Mouse (Mus musculus): ENCODE measurements at regions not wholly inside any gene's neighbourhood (a gene's known extent, or its start where the extent isn't known, plus 50 kb on each side); places are given as distances from the start of the nearest gene placed in this dataset.
"Not testable (repeated sequence)": the region's sequence is repeated elsewhere in the genome, so short reads cannot be mapped to it uniquely, and the experiment has no call there.

GRCm38 (mm10) chr7:113037825-113038613 is 84.3 kb downstream of the Rassf10 start:
- WGBS, result 83% methylated on average over 12 of the region's 12 CpGs

DNA sequence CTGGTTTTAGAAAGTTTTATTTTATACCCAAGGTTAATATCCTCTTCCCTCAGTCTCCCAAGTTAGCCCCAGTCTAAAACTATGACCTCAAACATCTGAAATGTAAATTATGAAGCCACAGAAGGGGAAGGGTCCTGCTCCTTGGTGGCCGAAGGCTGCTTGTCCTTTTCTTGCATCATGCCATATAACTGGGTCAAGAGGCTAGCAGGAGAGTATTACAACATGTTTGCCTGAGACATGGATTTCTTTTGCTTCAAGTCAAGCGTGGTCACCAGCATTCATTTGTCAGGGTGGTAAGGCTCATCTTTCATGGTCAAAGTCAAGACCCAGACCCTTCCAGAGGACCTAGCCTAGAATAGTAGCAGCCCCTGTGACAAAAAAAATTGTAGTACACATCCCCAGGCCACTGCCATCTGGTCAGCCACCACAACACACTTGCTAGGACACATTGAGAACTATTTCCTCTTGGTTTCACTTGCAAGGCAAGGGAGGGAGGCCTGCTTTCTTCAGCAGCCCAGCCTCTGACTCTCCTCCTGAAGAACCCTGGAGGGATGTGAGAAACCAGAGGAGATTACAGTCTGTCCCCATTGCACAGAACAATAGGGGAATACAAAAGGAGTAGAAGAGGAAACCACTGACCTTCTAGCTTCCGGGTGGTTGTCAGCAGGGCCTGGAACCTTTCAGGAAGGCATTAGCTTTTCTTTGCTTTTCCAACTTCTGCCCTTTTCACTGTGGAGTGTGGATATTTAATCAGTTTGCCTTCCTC is 85.3 kb downstream of the Rassf10 start:
- no peak for DNase-seq (ENCODE audit: low spot score)
- H3K4me1 ChIP-seq (replicated peaks; ENCODE audit: control insufficient read depth, insufficient read depth, low read length), result no peaks in the 10 kb centered on the region
- H3K27ac ChIP-seq, result no peak overlapping the region
- WGBS, result 67% methylated on average over 3 of the region's 3 CpGs
- no peak for ATAC-seq (ENCODE audit: low FRiP score)
- H3K27me3 ChIP-seq (ENCODE audit: control insufficient read depth, insufficient read depth, low read length), result no peaks in the 10 kb centered on the region
- no peak overlapping the region for H3K4me3 ChIP-seq (replicated peaks; ENCODE audit: low read length)
- H3K9me3 ChIP-seq (ENCODE audit: control insufficient read depth, low read length), result no peaks in the 10 kb centered on the region
- no peak overlapping the region for H3K4me2 ChIP-seq (replicated peaks)
- H3K9ac ChIP-seq, result no peak overlapping the region
- H3K36me3 ChIP-seq (replicated peaks; ENCODE audit: control insufficient read depth, insufficient read depth), result no peaks in the 10 kb centered on the region

More at GRCm38 (mm10) chr7:113037825-113038613, 84.3 kb downstream of the Rassf10 start:
- no peaks in the 10 kb centered on the region for H3K9me3 ChIP-seq (ENCODE audit: control insufficient read depth, low read length)
- DNase-seq (ENCODE audit: low spot score) (no peak), ATAC-seq (ENCODE audit: low FRiP score) (no peak)
- H3K27ac ChIP-seq, result no peak overlapping the region
- H3K4me3 ChIP-seq (replicated peaks; ENCODE audit: low read length), result no peak overlapping the region
- no peak overlapping the region for H3K9ac ChIP-seq
- no peak overlapping the region for H3K4me2 ChIP-seq (replicated peaks)
- H3K36me3 ChIP-seq (replicated peaks; ENCODE audit: control insufficient read depth, insufficient read depth), result no peaks in the 10 kb centered on the region
- H3K4me1 ChIP-seq (replicated peaks; ENCODE audit: control insufficient read depth, insufficient read depth, low read length), result no peaks in the 10 kb centered on the region
- no peaks in the 10 kb centered on the region for H3K27me3 ChIP-seq (ENCODE audit: control insufficient read depth, insufficient read depth, low read length)

DNA sequence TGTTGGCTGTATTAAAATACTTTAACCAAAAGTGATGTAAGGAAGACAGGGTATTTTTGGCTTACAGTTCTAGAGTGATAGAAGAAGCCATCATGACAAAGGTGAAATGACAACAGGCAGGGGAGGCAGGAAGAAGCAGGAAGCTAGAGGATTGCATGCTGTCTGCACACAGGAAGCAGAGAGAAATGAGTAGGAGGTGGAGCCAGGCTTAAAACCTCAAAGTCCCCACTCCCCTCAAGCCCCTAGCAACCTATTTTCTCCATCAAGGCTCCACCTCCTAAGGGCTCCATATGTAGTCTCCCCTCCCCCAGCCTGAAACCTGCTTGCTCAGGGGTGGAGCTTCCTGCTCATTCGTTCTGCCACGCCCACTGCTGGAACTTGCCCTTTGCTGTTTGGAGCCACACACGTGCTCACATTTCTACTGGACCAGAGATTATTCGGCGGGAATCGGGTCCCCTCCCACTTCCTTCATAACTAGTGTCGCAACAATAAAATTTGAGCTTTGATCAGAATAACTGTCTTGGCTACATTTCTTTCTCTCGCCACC is 91.9 kb downstream of the Rassf10 start:
- H3K4me3 ChIP-seq (replicated peaks; ENCODE audit: low read length); DNase-seq (ENCODE audit: low spot score); H3K9ac ChIP-seq; ATAC-seq (ENCODE audit: low FRiP score); H3K4me2 ChIP-seq (replicated peaks); H3K9me3 ChIP-seq (ENCODE audit: control insufficient read depth, low read length); H3K27me3 ChIP-seq (ENCODE audit: control insufficient read depth, insufficient read depth, low read length); H3K36me3 ChIP-seq (replicated peaks; ENCODE audit: control insufficient read depth, insufficient read depth); H3K27ac ChIP-seq; H3K4me1 ChIP-seq (replicated peaks; ENCODE audit: control insufficient read depth, insufficient read depth, low read length): not testable (repeated sequence)
- 81% methylated on average over 7 of the region's 8 CpGs for WGBS

DNA sequence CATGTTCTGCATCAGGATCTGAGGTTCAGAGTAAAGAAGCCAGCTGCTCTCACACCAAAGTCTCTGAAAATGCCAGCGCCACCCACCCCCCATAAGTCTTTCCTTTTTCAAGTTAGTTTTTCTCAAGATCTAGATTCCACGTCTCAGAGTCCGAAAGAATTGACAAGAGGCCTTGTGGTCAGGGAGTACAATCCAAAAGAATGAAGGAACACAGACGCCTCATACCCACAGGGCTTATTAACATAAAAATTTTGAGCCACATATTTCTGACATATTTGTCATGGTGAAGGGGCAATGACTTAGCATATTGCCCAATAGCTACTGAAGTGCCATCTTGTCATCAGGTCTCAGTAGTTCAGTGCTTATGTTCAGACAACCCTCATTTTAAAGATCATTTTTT is 92.6 kb downstream of the Rassf10 start:
- H3K4me1 ChIP-seq (replicated peaks; ENCODE audit: control insufficient read depth, insufficient read depth, low read length), result no peaks in the 10 kb centered on the region
- 93% methylated on average over 4 of the region's 4 CpGs for WGBS
- no peak overlapping the region for H3K27ac ChIP-seq
- ATAC-seq (ENCODE audit: low FRiP score) (no peak), DNase-seq (ENCODE audit: low spot score) (no peak)
- no peak overlapping the region for H3K9ac ChIP-seq
- H3K4me2 ChIP-seq (replicated peaks), result no peak overlapping the region
- H3K9me3 ChIP-seq (ENCODE audit: control insufficient read depth, low read length), result no peaks in the 10 kb centered on the region
- H3K4me3 ChIP-seq (replicated peaks; ENCODE audit: low read length), result no peak overlapping the region
- H3K27me3 ChIP-seq (ENCODE audit: control insufficient read depth, insufficient read depth, low read length), result no peaks in the 10 kb centered on the region
- H3K36me3 ChIP-seq (replicated peaks; ENCODE audit: control insufficient read depth, insufficient read depth), result no peaks in the 10 kb centered on the region

DNA sequence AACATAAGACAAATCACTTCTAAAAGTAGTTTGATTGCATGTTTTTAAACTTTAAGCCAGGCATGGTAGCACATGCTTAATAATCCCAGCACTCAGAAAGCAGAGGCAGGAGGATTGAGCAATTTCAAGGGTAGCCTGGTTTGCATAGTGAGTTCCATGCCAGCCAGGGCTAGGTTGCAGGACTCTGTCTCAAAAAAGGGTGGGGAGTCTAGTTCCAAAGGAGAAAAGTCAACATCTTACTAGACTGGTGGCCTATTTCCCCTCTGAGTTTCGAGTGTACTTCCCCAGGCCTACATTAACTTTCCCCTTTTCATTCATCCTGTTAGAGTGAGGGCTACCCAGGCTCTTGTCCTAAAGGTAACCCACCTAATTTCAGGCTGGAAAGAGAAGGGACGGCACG is 93.8 kb downstream of the Rassf10 start:
- Histone ChIP-seq H3K4me1 (replicated peaks; ENCODE audit: control insufficient read depth, insufficient read depth, low read length) (no peaks in the 10 kb centered on the region), H3K4me3 (replicated peaks; ENCODE audit: low read length) (no peak overlapping the region), H3K9ac (no peak overlapping the region), H3K27ac (peak overlapping the region; percentile 55; the same call in 1 of the 2 replicates), H3K9me3 (ENCODE audit: control insufficient read depth, low read length) (no peaks in the 10 kb centered on the region), H3K36me3 (replicated peaks; ENCODE audit: control insufficient read depth, insufficient read depth) (no peaks in the 10 kb centered on the region), H3K27me3 (ENCODE audit: control insufficient read depth, insufficient read depth, low read length) (no peaks in the 10 kb centered on the region), H3K4me2 (replicated peaks) (no peak overlapping the region)
- DNase-seq (ENCODE audit: low spot score) (no peak), ATAC-seq (ENCODE audit: low FRiP score) (no peak)
- 72% methylated on average over 3 of the region's 3 CpGs for WGBS

DNA sequence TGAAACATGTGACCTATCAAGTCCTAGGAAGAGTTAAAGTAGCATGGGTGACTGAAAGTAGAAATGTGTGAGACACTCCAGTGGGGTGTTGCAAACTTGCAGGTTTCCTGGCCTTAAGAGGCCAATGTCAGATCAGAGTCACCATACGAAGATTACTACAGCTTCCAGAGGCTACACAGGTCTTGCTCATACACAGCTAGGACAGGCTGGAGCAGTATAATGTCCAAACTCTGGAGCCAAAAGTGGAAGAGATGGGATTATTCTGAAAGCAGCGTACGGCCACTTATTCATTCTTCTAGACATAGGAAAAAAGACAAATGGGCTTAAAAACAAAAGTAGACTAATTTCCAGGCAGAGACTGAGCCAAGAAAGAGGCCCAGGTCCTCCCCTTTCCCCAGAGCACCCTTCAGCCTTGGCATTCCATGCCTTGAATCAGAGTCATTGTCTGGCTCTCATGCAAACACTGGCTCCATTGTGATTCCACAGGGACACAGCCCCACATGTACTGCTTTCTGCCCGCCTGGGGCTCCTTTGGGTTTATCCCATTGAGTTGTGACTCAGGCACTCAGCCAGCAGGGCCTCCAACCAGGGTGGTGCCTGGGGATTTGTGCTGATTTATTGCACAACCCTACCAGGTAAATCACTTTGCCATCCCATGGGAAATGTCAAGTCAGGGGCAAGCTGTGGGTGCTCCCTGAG is 94.5 kb downstream of the Rassf10 start:
- DNase-seq (ENCODE audit: low spot score) (peak; percentile 64), ATAC-seq (ENCODE audit: low FRiP score) (peak; percentile 87)
- H3K4me2 ChIP-seq (replicated peaks), result no peak overlapping the region
- H3K9ac ChIP-seq, result no peak overlapping the region
- no peaks in the 10 kb centered on the region for H3K4me1 ChIP-seq (replicated peaks; ENCODE audit: control insufficient read depth, insufficient read depth, low read length)
- H3K36me3 ChIP-seq (replicated peaks; ENCODE audit: control insufficient read depth, insufficient read depth), result no peaks in the 10 kb centered on the region
- H3K4me3 ChIP-seq (replicated peaks; ENCODE audit: low read length), result no peak overlapping the region
- 41% methylated on average over 4 of the region's 4 CpGs for WGBS
- peak overlapping the region; percentile 55 for H3K27ac ChIP-seq
- H3K9me3 ChIP-seq (ENCODE audit: control insufficient read depth, low read length), result no peaks in the 10 kb centered on the region
- no peaks in the 10 kb centered on the region for H3K27me3 ChIP-seq (ENCODE audit: control insufficient read depth, insufficient read depth, low read length)

- Histone ChIP-seq H3K4me1 (replicated peaks; ENCODE audit: control insufficient read depth, insufficient read depth, low read length) (no peaks in the 10 kb centered on the region), H3K36me3 (replicated peaks; ENCODE audit: control insufficient read depth, insufficient read depth) (no peaks in the 10 kb centered on the region), H3K27ac (no peak overlapping the region), H3K4me2 (replicated peaks) (no peak overlapping the region), H3K9me3 (ENCODE audit: control insufficient read depth, low read length) (no peaks in the 10 kb centered on the region), H3K9ac (no peak overlapping the region), H3K4me3 (replicated peaks; ENCODE audit: low read length) (no peak overlapping the region), H3K27me3 (ENCODE audit: control insufficient read depth, insufficient read depth, low read length) (no peaks in the 10 kb centered on the region)
- no peak for ATAC-seq (ENCODE audit: low FRiP score)
- 86% methylated on average over 5 of the region's 5 CpGs for WGBS
- DNase-seq (ENCODE audit: low spot score), result no peak
Measured at GRCm38 (mm10) chr7:113049440-113049839, 95.7 kb downstream of the Rassf10 start.

DNA sequence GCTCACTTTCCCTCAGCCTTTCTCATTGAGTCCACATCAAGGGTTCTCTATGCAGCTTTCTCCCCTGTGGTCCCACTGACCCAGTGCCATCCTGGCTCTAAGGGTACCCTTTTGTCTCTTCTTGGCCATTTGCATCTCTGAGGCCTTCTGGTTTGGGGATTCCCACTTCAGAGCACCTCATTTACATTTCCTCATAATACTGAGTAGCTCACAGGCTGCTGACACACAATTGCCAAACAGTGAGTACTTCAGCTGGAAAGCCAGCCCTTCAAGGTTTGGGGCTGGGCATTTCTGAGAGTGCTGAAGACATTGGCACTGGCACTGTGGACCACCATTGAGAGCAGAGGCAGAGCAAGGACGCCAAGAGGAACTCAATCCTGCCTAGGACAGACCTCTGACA is 99.2 kb downstream of the Rassf10 start:
- no peak overlapping the region for H3K4me3 ChIP-seq (replicated peaks; ENCODE audit: low read length)
- WGBS, result 32% methylated on average over 1 of the region's 1 CpGs
- H3K27ac ChIP-seq, result no peak overlapping the region
- H3K36me3 ChIP-seq (replicated peaks; ENCODE audit: control insufficient read depth, insufficient read depth), result no peaks in the 10 kb centered on the region
- no peaks in the 10 kb centered on the region for H3K9me3 ChIP-seq (ENCODE audit: control insufficient read depth, low read length)
- H3K9ac ChIP-seq, result no peak overlapping the region
- no peaks in the 10 kb centered on the region for H3K27me3 ChIP-seq (ENCODE audit: control insufficient read depth, insufficient read depth, low read length)
- no peak for DNase-seq (ENCODE audit: low spot score)
- no peaks in the 10 kb centered on the region for H3K4me1 ChIP-seq (replicated peaks; ENCODE audit: control insufficient read depth, insufficient read depth, low read length)
- peak; percentile 40; the same call in 1 of the 2 replicates for ATAC-seq (ENCODE audit: low FRiP score)
- H3K4me2 ChIP-seq (replicated peaks), result no peak overlapping the region

GRCm38 (mm10) chr7:113056421-113056820 is 102.7 kb downstream of the Rassf10 start:
- no peak for ATAC-seq (ENCODE audit: low FRiP score)

More at GRCm38 (mm10) chr7:113056421-113056820, 102.7 kb downstream of the Rassf10 start:
- no peak for DNase-seq (ENCODE audit: low spot score)
- 97% methylated on average over 2 of the region's 2 CpGs for WGBS
- no peaks in the 10 kb centered on the region for H3K9me3 ChIP-seq (ENCODE audit: control insufficient read depth, low read length)
- H3K27me3 ChIP-seq (ENCODE audit: control insufficient read depth, insufficient read depth, low read length), result no peaks in the 10 kb centered on the region
- H3K4me1 ChIP-seq (replicated peaks; ENCODE audit: control insufficient read depth, insufficient read depth, low read length), result no peaks in the 10 kb centered on the region
- H3K4me3 ChIP-seq (replicated peaks; ENCODE audit: low read length), result no peak overlapping the region
- no peak overlapping the region for H3K4me2 ChIP-seq (replicated peaks)
- H3K36me3 ChIP-seq (replicated peaks; ENCODE audit: control insufficient read depth, insufficient read depth), result no peaks in the 10 kb centered on the region
- H3K27ac ChIP-seq, result no peak overlapping the region
- no peak overlapping the region for H3K9ac ChIP-seq
